Mouse (Mus musculus) hindbrain, embryonic 13.5 days (tissue): ENCODE measurements around the gene Prkab2. TPM values are rescaled to one million over a fixed set of nuclear protein-coding genes. Genes with fewer than 3 reads are reported as not detected.

ENCODE experiments used
- ATAC-seq: fragments of 200-750 bp; cut with Nextera tagmentation; 2 replicates; pipeline ENCODE4 v1.8.0; 2017; ENCODE audit warnings: moderate TSS enrichment; ENCODE audit not compliant: low FRiP score
- H3K27ac ChIP-seq: fragments of 300-500 bp; sonication (generic); 2 replicates; pipeline ENCODE4 v1.5.1; 2015; ENCODE audit warnings: inconsistent platforms, mild to moderate bottlenecking, moderate library complexity
- H3K27me3 ChIP-seq: fragments of 300-500 bp; sonication (generic); 2 replicates; pipeline ENCODE4 v1.6.1; 2015; ENCODE audit warnings: mild to moderate bottlenecking, inconsistent platforms
- H3K36me3 ChIP-seq: fragments of 300-500 bp; sonication (generic); 2 replicates; pipeline ENCODE4 v1.6.1; 2015; ENCODE audit warnings: mild to moderate bottlenecking, inconsistent platforms
- H3K4me1 ChIP-seq: fragments of 300-500 bp; sonication (generic); replicated peaks from 2 replicates; pipeline ENCODE4 v1.6.1; 2015; ENCODE audit warnings: inconsistent platforms
- H3K4me2 ChIP-seq: fragments of 300-500 bp; sonication (generic); 2 replicates; pipeline ENCODE4 v1.6.1; 2015; ENCODE audit warnings: inconsistent platforms, mild to moderate bottlenecking, moderate library complexity
- H3K4me3 ChIP-seq: fragments of 300-500 bp; sonication (generic); 2 replicates; pipeline ENCODE4 v1.5.1; 2015; ENCODE audit warnings: mild to moderate bottlenecking, inconsistent platforms
- H3K9ac ChIP-seq: fragments of 300-500 bp; sonication (generic); 2 replicates; pipeline ENCODE4 v1.6.1; 2015; ENCODE audit warnings: mild to moderate bottlenecking, inconsistent platforms
- H3K9me3 ChIP-seq: fragments of 300-500 bp; sonication (generic); 2 replicates; pipeline ENCODE4 v1.6.1; 2016; ENCODE audit warnings: inconsistent platforms
- WGBS: fragments of 180-500 bp; shearing (Covaris S2); methylation state at CpG from one replicate; pipeline ENCODE4 v1.1.7; 2015; 5-methylcytosine and 5-hydroxymethylcytosine counted together
- polyA plus RNA-seq: library from polyadenylated mRNA; unstranded; fragments of >200 nt; fragmentation: Nextera tagmentation; extraction: Ambion mirVana; gene quantifications from 2 replicates; pipeline ENCODE4 v1.2.1, GENCODE M21; 2015

Gene Prkab2
- polyA plus RNA-seq, 1 experiment from 2014 or later, result 9.2 TPM

DNA sequence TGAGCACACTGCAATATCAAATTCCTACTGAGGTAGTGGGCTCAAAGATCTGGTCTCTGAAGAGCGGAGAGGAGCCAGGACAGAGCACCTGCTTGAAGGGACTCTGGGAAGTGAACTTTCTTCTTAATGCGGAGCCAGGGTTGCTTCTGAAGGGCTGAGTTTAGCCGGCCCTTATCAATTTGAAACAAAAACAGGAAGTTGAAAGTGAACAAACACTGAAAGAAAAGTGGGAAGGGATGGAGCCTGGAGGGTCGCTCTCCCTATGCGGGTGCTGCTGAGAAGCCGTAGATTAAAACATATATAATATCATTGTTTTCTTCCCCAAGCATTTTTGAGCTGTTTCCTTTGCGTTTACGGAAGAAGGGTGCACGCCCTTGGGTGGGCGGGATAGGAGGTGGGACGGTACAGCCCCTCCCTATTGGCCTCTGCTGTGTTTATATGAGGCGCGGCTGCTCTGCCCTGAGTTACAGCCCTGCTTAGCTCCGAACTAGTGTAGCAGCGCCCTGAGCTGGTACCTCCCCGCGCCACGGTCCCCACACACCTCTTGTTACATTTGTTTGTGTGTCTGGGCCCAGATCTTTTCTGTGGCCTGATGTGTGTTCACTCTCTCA, 29.5 kb upstream of the Prkab2 start, which contains the start of gene Fmo5:
TSS of gene Fmo5 (plus strand) at position 414 of the 611 bp plus-strand sequence.
- Histone ChIP-seq H3K36me3 (no peaks in the 10 kb centered on the region), H3K9me3 (no peaks in the 10 kb centered on the region), H3K27ac (no peak within 1 kb of the TSS), H3K9ac (peak within 1 kb of the TSS; percentile 20; the same call in 1 of the 2 replicates), H3K27me3 (0 out of 2 replicates have a peak, but pooled peaks cover 4% of the 10 kb centered on the region), H3K4me1 (0 out of 2 replicates have a peak, but pooled peaks cover 3% of the 10 kb centered on the region), H3K4me2 (peak within 1 kb of the TSS; percentile 47), H3K4me3 (peak within 1 kb of the TSS; percentile 27)
- 7% methylated on average over 18 of the region's 18 CpGs for whole genome bisulfite sequencing
- no peak for ATAC-seq

DNA sequence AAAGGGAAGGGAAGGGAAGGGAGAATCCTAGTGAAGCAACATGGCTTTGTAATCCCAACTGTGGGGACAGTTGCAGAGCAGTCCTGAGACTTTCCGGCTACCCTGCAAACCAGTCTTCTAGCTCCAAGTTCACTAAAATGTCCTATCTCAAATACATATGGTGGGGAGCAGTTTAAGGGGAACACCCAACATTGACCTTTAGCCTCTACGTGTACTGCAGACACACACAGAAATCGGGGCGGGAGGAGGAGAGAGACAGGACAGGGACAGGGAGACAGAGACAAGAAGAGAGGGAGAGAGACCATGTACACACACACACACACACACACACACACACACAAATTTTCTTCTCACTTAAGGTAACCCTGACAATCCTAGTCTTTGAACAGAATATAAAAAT, 28.1 kb upstream of the Prkab2 start:
- no peaks in the 10 kb centered on the region for H3K36me3 ChIP-seq
- 0 out of 2 replicates have a peak, but pooled peaks cover 3% of the 10 kb centered on the region for H3K4me1 ChIP-seq
- WGBS, result 88% methylated on average over 4 of the region's 4 CpGs
- no peak for ATAC-seq
- H3K9ac ChIP-seq, result no peak overlapping the region
- H3K27ac ChIP-seq, result no peak overlapping the region
- H3K4me3 ChIP-seq, result no peak overlapping the region
- H3K4me2 ChIP-seq, result no peak overlapping the region
- no peaks in the 10 kb centered on the region for H3K9me3 ChIP-seq
- H3K27me3 ChIP-seq, result 0 out of 2 replicates have a peak, but pooled peaks cover 4% of the 10 kb centered on the region

DNA sequence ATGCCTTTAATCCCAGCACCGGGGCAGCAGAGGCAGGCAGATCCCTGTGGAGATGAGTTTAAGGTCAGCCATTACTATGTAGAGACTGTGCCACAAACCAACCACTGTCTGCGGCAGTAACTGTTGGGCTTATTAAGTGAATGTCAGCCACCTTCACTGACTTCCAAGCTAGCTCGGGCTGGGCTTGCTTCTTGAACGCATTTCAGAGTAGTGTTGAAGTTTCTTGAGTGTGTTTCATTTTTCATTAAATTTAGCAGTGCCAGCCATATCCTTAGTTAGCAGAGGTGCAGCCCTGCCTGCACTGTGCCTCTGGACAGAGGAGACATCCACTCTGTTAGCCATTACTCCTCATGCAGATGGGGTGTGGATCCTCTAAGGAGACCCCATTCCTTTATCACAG, 27.2 kb upstream of the Prkab2 start:
- H3K27me3 ChIP-seq, result 0 out of 2 replicates have a peak, but pooled peaks cover 4% of the 10 kb centered on the region
- H3K27ac ChIP-seq, result no peak overlapping the region
- H3K4me3 ChIP-seq, result no peak overlapping the region
- no peak overlapping the region for H3K9ac ChIP-seq
- H3K36me3 ChIP-seq, result no peaks in the 10 kb centered on the region
- 98% methylated on average over 4 of the region's 4 CpGs for WGBS
- H3K4me2 ChIP-seq, result no peak overlapping the region
- H3K4me1 ChIP-seq, result 0 out of 2 replicates have a peak, but pooled peaks cover 3% of the 10 kb centered on the region
- H3K9me3 ChIP-seq, result no peaks in the 10 kb centered on the region
- no peak for ATAC-seq

DNA sequence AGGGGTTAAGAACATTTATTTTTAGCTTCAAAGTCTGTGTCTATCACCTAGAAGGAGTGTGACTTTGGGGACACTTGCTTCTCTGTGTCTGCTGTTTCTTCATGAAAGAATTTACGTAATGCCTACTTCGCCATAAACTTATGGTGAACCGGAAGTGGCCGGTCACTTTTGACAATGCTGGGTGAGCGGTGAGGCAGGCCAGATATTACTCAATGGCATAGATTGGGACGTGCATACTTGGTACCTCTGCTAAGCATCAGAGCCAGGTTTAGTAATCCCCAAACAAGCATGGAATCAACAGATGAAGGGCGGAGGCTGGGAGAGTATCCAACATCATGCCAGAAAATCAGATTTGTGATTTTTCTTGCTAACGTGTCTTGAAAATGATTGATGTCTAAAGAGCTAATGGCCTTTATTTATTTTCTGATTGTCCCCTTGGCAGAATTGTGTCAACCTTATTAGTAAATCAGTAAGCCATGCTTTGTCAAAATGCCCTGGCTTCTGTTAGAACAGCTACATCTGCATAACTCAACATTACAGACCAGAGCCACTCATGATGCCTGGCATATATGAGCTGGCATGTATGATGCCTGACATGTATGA, 26.6 kb upstream of the Prkab2 start:
- H3K4me1 ChIP-seq, result 0 out of 2 replicates have a peak, but pooled peaks cover 3% of the 10 kb centered on the region
- no peak overlapping the region for H3K9ac ChIP-seq
- H3K27me3 ChIP-seq, result 0 out of 2 replicates have a peak, but pooled peaks cover 4% of the 10 kb centered on the region
- H3K4me3 ChIP-seq, result no peak overlapping the region
- no peaks in the 10 kb centered on the region for H3K9me3 ChIP-seq
- no peak overlapping the region for H3K4me2 ChIP-seq
- WGBS, result 89% methylated on average over 8 of the region's 8 CpGs
- no peak overlapping the region for H3K27ac ChIP-seq
- no peak for ATAC-seq
- H3K36me3 ChIP-seq, result no peaks in the 10 kb centered on the region

DNA sequence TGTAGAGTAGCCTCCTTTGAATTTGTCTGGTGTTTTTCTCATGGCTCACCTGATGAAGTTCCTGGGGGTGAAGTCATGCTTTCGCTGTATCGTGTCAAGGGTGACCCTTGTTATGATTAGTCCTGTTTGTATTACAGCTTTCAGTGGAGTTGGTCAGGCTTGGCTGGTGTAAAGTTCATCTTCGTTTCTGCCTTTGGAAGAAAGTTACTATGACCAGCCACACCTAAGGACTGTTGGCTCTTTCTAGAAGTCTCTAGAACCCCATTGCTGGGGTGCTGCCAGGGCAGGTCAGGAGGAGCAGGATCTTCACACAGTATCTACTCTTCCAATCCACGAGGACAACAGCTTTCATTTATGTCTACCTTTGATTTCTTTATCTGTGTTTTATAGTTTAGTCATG, 24.5 kb upstream of the Prkab2 start:
- WGBS, result 89% methylated on average over 4 of the region's 4 CpGs
- H3K9me3 ChIP-seq, result no peaks in the 10 kb centered on the region
- H3K4me1 ChIP-seq, result peaks cover 7% of the 10 kb centered on the region; the same call in 1 of the 2 replicates
- no peak overlapping the region for H3K9ac ChIP-seq
- 0 out of 2 replicates have a peak, but pooled peaks cover 4% of the 10 kb centered on the region for H3K27me3 ChIP-seq
- no peak overlapping the region for H3K4me3 ChIP-seq
- H3K4me2 ChIP-seq, result no peak overlapping the region
- no peak overlapping the region for H3K27ac ChIP-seq
- ATAC-seq, result no peak
- no peaks in the 10 kb centered on the region for H3K36me3 ChIP-seq

DNA sequence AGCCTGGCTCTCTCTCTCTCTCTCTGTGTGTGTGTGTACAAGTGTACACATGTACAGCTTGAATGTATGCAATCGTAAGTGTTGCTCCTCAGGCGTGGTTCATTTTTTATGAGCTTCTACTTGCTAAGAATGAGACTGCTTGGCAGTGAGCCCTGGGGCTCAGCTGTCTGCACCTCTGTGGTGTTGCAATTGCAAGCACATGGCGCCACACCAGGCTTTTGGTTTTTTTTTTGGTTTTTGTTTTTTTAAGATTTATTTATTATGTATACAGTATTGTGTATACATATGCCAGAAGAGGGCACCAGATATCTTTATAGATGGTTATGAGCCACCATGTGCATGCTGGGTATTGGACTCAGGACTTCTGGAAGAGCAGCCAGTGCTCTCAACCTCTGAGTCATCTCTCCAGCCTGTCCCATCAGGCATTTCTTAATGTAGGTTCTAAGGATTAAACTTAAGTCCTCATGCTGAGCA, 23.7 kb upstream of the Prkab2 start:
- Histone ChIP-seq H3K27me3 (no peaks in the 10 kb centered on the region), H3K4me2 (no peak overlapping the region), H3K9me3 (no peaks in the 10 kb centered on the region), H3K36me3 (no peaks in the 10 kb centered on the region), H3K27ac (no peak overlapping the region), H3K9ac (no peak overlapping the region), H3K4me1 (peaks cover 3% of the 10 kb centered on the region; the same call in 1 of the 2 replicates), H3K4me3 (no peak overlapping the region)
- 80% methylated on average over 3 of the region's 3 CpGs for WGBS
- ATAC-seq, result no peak

DNA sequence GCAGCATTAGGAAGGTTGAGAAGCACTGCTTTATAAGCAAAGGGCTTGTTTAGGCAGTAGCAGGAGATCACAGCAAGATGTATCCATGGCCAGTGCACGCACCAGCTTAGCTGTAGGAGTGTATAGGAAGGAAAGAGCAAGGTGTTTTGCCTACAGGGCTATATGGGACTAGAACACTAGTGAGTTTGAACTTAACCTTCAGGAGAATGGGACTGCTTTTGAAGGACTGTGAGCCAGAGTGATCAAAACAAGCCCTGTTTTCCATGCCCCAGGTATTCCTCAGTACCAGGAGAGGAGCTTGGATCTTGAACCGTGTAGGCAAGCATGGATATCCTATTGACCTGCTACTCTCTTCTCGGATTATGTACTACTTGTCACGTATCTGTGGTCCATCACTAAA, 16.6 kb upstream of the Prkab2 start:
- no peak for ATAC-seq
- H3K27ac ChIP-seq, result no peak overlapping the region

DNA sequence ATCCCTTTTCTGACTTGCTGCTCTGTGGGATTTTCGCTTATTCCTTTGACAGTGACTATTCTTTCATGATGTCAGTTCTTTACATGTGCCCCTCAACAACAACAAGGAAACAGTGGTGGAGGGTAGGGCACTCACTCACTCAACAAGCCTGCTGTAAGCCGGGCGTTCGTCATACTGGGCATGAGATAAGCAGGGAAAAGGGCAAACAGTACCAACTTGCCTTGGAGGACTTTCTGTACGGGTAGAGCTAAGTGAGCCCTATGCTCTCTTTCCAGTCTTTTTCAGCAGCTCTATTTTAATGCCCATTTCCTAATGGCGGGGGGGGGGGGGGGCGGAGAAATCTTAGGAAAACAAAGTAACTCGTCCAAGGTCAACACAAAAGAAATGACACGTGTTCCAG, 16.0 kb upstream of the Prkab2 start:
- Histone ChIP-seq H3K27me3 (no peaks in the 10 kb centered on the region), H3K4me1 (peaks cover 3% of the 10 kb centered on the region; the same call in 1 of the 2 replicates), H3K27ac (no peak overlapping the region), H3K9ac (no peak overlapping the region), H3K4me2 (no peak overlapping the region), H3K4me3 (no peak overlapping the region), H3K36me3 (no peaks in the 10 kb centered on the region), H3K9me3 (no peaks in the 10 kb centered on the region)
- no peak for ATAC-seq
- 87% methylated on average over 9 of the region's 9 CpGs for WGBS

More for the DNA sequence above, 16.6 kb upstream of the Prkab2 start:
- H3K27me3 ChIP-seq, result no peaks in the 10 kb centered on the region
- no peak overlapping the region for H3K9ac ChIP-seq
- H3K4me3 ChIP-seq, result no peak overlapping the region
- H3K36me3 ChIP-seq, result no peaks in the 10 kb centered on the region
- H3K9me3 ChIP-seq, result no peaks in the 10 kb centered on the region
- peaks cover 3% of the 10 kb centered on the region; the same call in 1 of the 2 replicates for H3K4me1 ChIP-seq
- WGBS, result 93% methylated on average over 4 of the region's 4 CpGs
- H3K4me2 ChIP-seq, result no peak overlapping the region

DNA sequence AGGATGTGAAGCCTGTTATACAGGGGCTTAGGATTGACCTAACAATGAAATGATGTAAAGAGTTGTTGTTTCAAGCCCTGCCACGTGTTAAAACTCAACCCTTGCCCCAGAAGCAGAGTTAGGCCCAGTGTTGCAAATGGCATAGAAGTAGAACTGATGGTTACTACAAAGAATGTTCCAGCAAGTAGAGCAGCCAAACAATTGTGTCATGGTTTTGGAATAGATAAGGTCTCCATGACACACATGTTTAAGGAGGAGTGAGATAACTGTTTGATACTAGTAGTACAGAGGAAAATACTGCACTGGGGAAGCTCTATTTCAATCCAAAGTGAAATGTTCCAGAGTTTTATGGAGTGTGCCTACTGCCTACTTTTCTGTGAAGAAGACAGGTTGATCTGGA, 9.5 kb upstream of the Prkab2 start:
- Histone ChIP-seq H3K27ac (no peak overlapping the region), H3K9ac (no peak overlapping the region), H3K36me3 (no peaks in the 10 kb centered on the region), H3K27me3 (no peaks in the 10 kb centered on the region), H3K4me2 (no peak overlapping the region), H3K4me3 (no peak overlapping the region), H3K9me3 (no peaks in the 10 kb centered on the region), H3K4me1 (no peaks in the 10 kb centered on the region)
- WGBS, result 44% methylated on average over 1 of the region's 1 CpGs
- ATAC-seq, result no peak

DNA sequence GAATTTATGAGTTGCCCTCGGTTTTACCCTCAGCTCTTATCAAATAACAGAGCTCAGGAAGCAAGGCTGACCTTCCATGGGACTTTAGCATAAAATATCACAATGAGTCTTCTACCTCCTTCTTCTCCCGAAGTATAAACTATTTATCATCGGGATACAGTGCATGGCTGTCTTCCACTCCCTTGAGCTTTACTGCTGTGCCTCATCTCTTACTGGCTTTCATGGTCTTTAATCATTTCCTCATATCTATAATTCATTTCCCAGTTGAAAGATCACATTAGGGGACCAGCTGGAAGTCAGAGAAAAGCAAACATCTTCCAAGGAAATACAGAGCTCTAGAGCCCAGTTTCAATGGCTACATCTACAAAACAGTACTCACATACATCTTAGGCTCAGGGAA, 9.0 kb upstream of the Prkab2 start:
- 85% methylated on average over 3 of the region's 3 CpGs for WGBS
- Histone ChIP-seq H3K27ac (no peak overlapping the region), H3K27me3 (no peaks in the 10 kb centered on the region), H3K9me3 (no peaks in the 10 kb centered on the region), H3K4me3 (no peak overlapping the region), H3K36me3 (no peaks in the 10 kb centered on the region), H3K9ac (no peak overlapping the region), H3K4me1 (no peaks in the 10 kb centered on the region), H3K4me2 (no peak overlapping the region)
- no peak for ATAC-seq

DNA sequence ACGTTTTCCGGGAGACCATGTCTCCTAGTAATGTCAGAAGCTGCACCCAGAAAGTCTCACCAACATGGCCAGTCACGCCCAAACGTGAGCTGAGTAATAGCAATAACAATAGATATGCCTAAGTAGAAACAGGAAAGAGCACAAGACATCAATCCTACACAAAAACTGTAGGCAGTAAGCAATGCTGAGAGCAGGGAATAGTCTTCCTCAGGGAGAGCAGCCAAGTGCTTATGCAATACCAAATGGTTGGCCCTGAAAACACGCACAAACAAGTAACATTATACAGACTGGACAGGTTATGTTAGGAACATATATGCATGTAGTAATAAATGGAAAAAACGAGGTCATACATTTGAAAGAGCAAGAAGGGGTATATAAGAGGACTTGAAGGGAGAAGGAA, 8.5 kb upstream of the Prkab2 start:
- no peak overlapping the region for H3K27ac ChIP-seq
- no peaks in the 10 kb centered on the region for H3K27me3 ChIP-seq
- ATAC-seq, result no peak
- H3K4me1 ChIP-seq, result no peaks in the 10 kb centered on the region
- no peaks in the 10 kb centered on the region for H3K36me3 ChIP-seq
- H3K4me2 ChIP-seq, result no peak overlapping the region
- H3K4me3 ChIP-seq, result no peak overlapping the region
- no peaks in the 10 kb centered on the region for H3K9me3 ChIP-seq
- WGBS, result 81% methylated on average over 6 of the region's 6 CpGs
- H3K9ac ChIP-seq, result no peak overlapping the region

DNA sequence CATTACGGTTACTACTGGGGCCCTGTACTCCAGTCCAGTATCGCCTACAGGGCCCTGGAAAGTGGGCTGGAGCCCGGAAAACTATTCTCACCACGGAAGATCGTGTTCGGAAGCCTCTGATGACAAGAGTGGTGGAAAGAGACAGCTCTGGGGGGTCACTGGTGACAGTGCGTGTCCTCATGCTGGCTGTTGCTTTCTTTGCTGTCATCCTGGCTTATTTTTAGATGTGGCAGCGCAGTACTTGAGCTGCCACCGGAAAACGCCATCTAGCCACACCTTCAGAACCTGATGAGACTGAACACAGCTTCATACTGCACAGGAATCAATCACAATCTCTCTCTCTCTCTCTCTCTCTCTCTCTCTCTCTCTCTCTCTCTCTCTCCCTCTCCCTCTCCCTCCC, 6.4 kb upstream of the Prkab2 start:
- no peak for ATAC-seq
- WGBS, result 82% methylated on average over 10 of the region's 10 CpGs
- no peak overlapping the region for H3K9ac ChIP-seq

DNA sequence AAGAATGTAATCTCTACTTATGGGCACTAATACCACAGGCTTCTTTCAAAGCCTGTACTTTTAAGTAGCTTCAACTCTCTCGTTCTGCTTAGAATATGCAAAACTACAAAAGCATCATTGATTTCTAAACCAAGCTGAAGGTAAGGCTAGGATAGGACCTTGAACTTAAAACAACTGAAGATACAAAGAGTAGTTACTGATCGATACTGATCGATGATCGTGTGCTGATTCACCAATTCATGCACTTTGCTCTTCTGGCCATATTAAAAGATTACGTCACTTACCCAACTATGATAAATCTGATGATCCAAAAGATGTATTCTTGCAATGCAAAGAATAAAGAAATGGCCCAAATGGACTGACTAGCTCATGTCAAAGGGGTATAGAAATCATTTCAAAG, 4.2 kb upstream of the Prkab2 start:
- no peaks in the 10 kb centered on the region for H3K9me3 ChIP-seq
- H3K4me1 ChIP-seq, result peaks cover 4% of the 10 kb centered on the region
- H3K4me3 ChIP-seq, result no peak overlapping the region
- no peaks in the 10 kb centered on the region for H3K36me3 ChIP-seq
- no peak overlapping the region for H3K27ac ChIP-seq
- no peaks in the 10 kb centered on the region for H3K27me3 ChIP-seq
- H3K9ac ChIP-seq, result no peak overlapping the region
- H3K4me2 ChIP-seq, result no peak overlapping the region
- WGBS, result 94% methylated on average over 5 of the region's 5 CpGs
- ATAC-seq, result no peak

More for the DNA sequence above, 6.4 kb upstream of the Prkab2 start:
- Histone ChIP-seq H3K9me3 (no peaks in the 10 kb centered on the region), H3K4me2 (no peak overlapping the region), H3K27me3 (no peaks in the 10 kb centered on the region), H3K27ac (no peak overlapping the region), H3K4me1 (no peaks in the 10 kb centered on the region), H3K4me3 (no peak overlapping the region), H3K36me3 (no peaks in the 10 kb centered on the region)
